Comparison of ENCODE assay signal across 21 mouse cellular contexts in the genomic region with DNA sequence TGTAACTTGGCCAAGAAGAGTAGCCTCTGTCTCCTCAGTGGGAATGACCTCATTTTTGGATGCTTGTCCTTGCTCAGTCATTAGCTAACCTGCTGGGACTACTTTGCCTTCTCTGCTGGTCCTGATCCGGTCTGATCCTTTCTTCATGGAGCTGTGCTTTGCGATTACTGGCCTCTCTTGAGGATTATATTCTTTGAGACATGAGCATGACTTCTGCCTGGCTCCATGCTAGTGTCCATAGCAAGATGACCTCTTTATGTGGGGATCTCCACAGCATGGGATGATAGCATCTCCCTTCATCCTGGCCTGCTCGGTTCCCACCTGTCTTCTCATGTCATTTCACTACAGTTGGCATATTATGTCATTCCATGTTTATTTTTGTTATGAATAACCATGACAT.
DNase-seq lines count a peak whose midpoint lies in the region; ATAC-seq and TF ChIP-seq lines count a peak whose summit lies in the region.
"Had no signal": no experiment of that assay in that cellular context is flagged by ENCODE, and none has a peak within 500 bp of the region (broad histone marks: within the 10 kb centered on the region; RNA-seq: fewer than 3 reads in every experiment).

No protein-coding gene starts in this region.

- TF ChIP-seq CTCF in C2C12 (IDR thresholded peaks at IDR 0.05; ENCODE audit: control insufficient read depth, insufficient read depth, insufficient read length): no peak

- 88% methylated on average over 3 of the region's 3 CpGs for WGBS in midbrain, embryonic 14.5 days

- no peaks in the 10 kb centered on the region for H3K27me3 ChIP-seq in C2C12 (ENCODE audit: control insufficient read depth, insufficient read depth, insufficient read length)
- no peaks in the 10 kb centered on the region for H3K27me3 ChIP-seq in midbrain, embryonic 14.5 days (ENCODE audit: control insufficient read depth, insufficient read depth, low read length)
- H3K27me3 ChIP-seq: embryonic facial prominence, embryonic 15.5 days; hindbrain, embryonic 13.5 days had no signal

- no peaks in the 10 kb centered on the region for H3K79me2 ChIP-seq in C2C12 (ENCODE audit: control insufficient read depth, insufficient read depth)

- no peaks in the 10 kb centered on the region for H3K4me1 ChIP-seq in midbrain, embryonic 14.5 days (ENCODE audit: control insufficient read depth, insufficient read depth, low read length)
- H3K4me1 ChIP-seq: embryonic facial prominence, embryonic 15.5 days; forebrain, embryonic 10.5 days; hindbrain, embryonic 13.5 days had no signal

- no peaks in the 10 kb centered on the region for H3K79me3 ChIP-seq in C2C12 (ENCODE audit: low read depth)

- H3ac ChIP-seq in C2C12 (ENCODE audit: control insufficient read depth, insufficient read length, low read depth): no peak overlapping the region

- DNase-seq in cerebellum, adult 11 months: peak; percentile 50
- DNase-seq in cerebellum, adult 8-10 months: peak; percentile 65
- DNase-seq in cerebellum, postnatal 25 days: peak; percentile 58 to 73
- DNase-seq in layer of hippocampus, adult 9-10 months (ENCODE audit: low spot score): no peak
- no peak for DNase-seq in midbrain, embryonic 14.5 days
- DNase-seq: adrenal gland, adult 2 months; adrenal gland, postnatal 25 days; embryo, embryonic 11 days; gastrocnemius, postnatal 14 days; heart, postnatal 10 days; heart, postnatal 4 days; kidney, adult 11 months; kidney, adult 9 months had no signal

- no peak overlapping the region for H3K9ac ChIP-seq in midbrain, embryonic 14.5 days (replicated peaks; ENCODE audit: low read length)
- H3K9ac ChIP-seq: embryonic facial prominence, embryonic 15.5 days; hindbrain, embryonic 13.5 days had no signal

- no peak for ATAC-seq in granulocyte monocyte progenitor cell, adult 5-6 weeks (replicated peaks; ENCODE audit: poor library complexity, severe bottlenecking)
- no peak for ATAC-seq in midbrain, embryonic 14.5 days (ENCODE audit: low FRiP score, low TSS enrichment)
- ATAC-seq: forebrain, embryonic 14.5 days; hindbrain, postnatal 0 days had no signal

- H3K4me2 ChIP-seq in midbrain, embryonic 14.5 days (ENCODE audit: low read length): no peak overlapping the region
- H3K4me2 ChIP-seq: embryonic facial prominence, embryonic 15.5 days; hindbrain, embryonic 13.5 days had no signal

- H3K27ac ChIP-seq in midbrain, embryonic 14.5 days (replicated peaks; ENCODE audit: low read depth, low read length): no peak overlapping the region
- H3K27ac ChIP-seq: embryonic facial prominence, embryonic 15.5 days; forebrain, embryonic 10.5 days; hindbrain, embryonic 13.5 days; hindbrain, postnatal 0 days had no signal

- no peaks in the 10 kb centered on the region for H3K9me3 ChIP-seq in midbrain, embryonic 14.5 days (ENCODE audit: control insufficient read depth, low read length)
- H3K9me3 ChIP-seq: embryonic facial prominence, embryonic 15.5 days; forebrain, embryonic 10.5 days; hindbrain, embryonic 13.5 days had no signal

- H3K4me3 ChIP-seq in C2C12 (ENCODE audit: insufficient read depth, poor library complexity, severe bottlenecking): no peak overlapping the region
- H3K4me3 ChIP-seq in midbrain, embryonic 14.5 days (replicated peaks; ENCODE audit: low read depth, low read length): no peak overlapping the region
- H3K4me3 ChIP-seq: embryonic facial prominence, embryonic 15.5 days; erythroblast, embryonic 14.5 days; forebrain, embryonic 10.5 days; hindbrain, embryonic 13.5 days had no signal

- H3K36me3 ChIP-seq in C2C12 (ENCODE audit: control insufficient read depth, insufficient read depth): no peaks in the 10 kb centered on the region
- H3K36me3 ChIP-seq in midbrain, embryonic 14.5 days (ENCODE audit: control insufficient read depth, insufficient read depth, low read length): no peaks in the 10 kb centered on the region
- H3K36me3 ChIP-seq: embryonic facial prominence, embryonic 15.5 days; forebrain, embryonic 10.5 days; hindbrain, embryonic 13.5 days had no signal

TF ChIP-seq in C2C12, 6 proteins besides CTCF, POLR2A, EP300 and RAD21:
- TF ChIP-seq FOSL1 (IDR thresholded peaks at IDR 0.05; ENCODE audit: insufficient read depth, low read length, poor library complexity, severe bottlenecking) (no peak), MYOD1 (IDR thresholded peaks at IDR 0.05; ENCODE audit: control insufficient read depth, insufficient read length, low read depth) (peak; percentile 98)

Comparison
In these comparisons a context has a peak if more than half of its experiments do, and no peak if none do; other contexts are left out.
1. DNase-seq: peak in cerebellum, adult 11 months (single experiment), cerebellum, adult 8-10 months (single experiment) and cerebellum, postnatal 25 days (2 of 2); none in layer of hippocampus, adult 9-10 months (single experiment) and midbrain, embryonic 14.5 days (single experiment).